Mouse (Mus musculus): ENCODE data around the gene Dctn5. TPM values are rescaled to one million over a fixed set of nuclear protein-coding genes. Genes with fewer than 3 reads are reported as not detected.
"Not testable (repeated sequence)": the region's sequence is repeated elsewhere in the genome, so short reads cannot be mapped to it uniquely, and the experiment has no call there.

Gene Dctn5
- 155 and 160 TPM in 2 replicates for polyA plus RNA-seq (2015; fragmentation: Nextera tagmentation; extraction: Ambion mirVana)

- Histone ChIP-seq H3K4me1 (peaks cover 23% of the 10 kb centered on the region), H3K4me2 (replicated peaks) (peak within 1 kb of the TSS; percentile 84), H3K36me3 (peaks cover 34% of the 10 kb centered on the region), H3K9me3 (no peaks in the 10 kb centered on the region), H3K9ac (replicated peaks) (peak within 1 kb of the TSS; percentile 88), H3K27me3 (no peaks in the 10 kb centered on the region), H3K27ac (replicated peaks) (peak within 1 kb of the TSS; percentile 73), H3K4me3 (peak within 1 kb of the TSS; percentile 89)
- peak; percentile 98 for ATAC-seq (replicated peaks)
- 0% methylated on average over 54 of the region's 54 CpGs for WGBS
These were observed at the start of gene Dctn5, which contains the start of gene Palb2 for GRCm38 (mm10) chr7:122132497-122133337. Gene Dctn5 (plus strand): TSS chr7:122133041. Gene Palb2 (minus strand): TSS chr7:122132985.

GRCm38 (mm10) chr7:122087195-122087982 lies 45.5 kb upstream of the Dctn5 start:
- H3K9ac ChIP-seq (replicated peaks), result no peak overlapping the region
- no peaks in the 10 kb centered on the region for H3K27me3 ChIP-seq
- WGBS, result 93% methylated on average over 11 of the region's 11 CpGs
- no peak for ATAC-seq (replicated peaks)
- no peak overlapping the region for H3K4me3 ChIP-seq
- peaks cover 71% of the 10 kb centered on the region for H3K36me3 ChIP-seq
- H3K4me2 ChIP-seq (replicated peaks), result no peak overlapping the region
- H3K27ac ChIP-seq (replicated peaks), result no peak overlapping the region
- no peaks in the 10 kb centered on the region for H3K9me3 ChIP-seq
- H3K4me1 ChIP-seq, result no peaks in the 10 kb centered on the region

- Histone ChIP-seq H3K9me3 (no peaks in the 10 kb centered on the region), H3K4me2 (replicated peaks) (no peak overlapping the region), H3K9ac (replicated peaks) (no peak overlapping the region), H3K27ac (replicated peaks) (no peak overlapping the region), H3K4me1 (peaks cover 6% of the 10 kb centered on the region), H3K36me3 (peaks cover 73% of the 10 kb centered on the region), H3K4me3 (no peak overlapping the region), H3K27me3 (no peaks in the 10 kb centered on the region)
- ATAC-seq (replicated peaks), result no peak
- WGBS, result 94% methylated on average over 2 of the region's 2 CpGs
These were observed 38.1 kb upstream of the Dctn5 start for GRCm38 (mm10) chr7:122094564-122095330.

- Histone ChIP-seq H3K4me2 (replicated peaks) (no peak overlapping the region), H3K4me1 (peaks cover 25% of the 10 kb centered on the region), H3K4me3 (no peak overlapping the region), H3K36me3 (peaks cover 43% of the 10 kb centered on the region), H3K9me3 (no peaks in the 10 kb centered on the region), H3K27me3 (no peaks in the 10 kb centered on the region), H3K27ac (replicated peaks) (no peak overlapping the region), H3K9ac (replicated peaks) (no peak overlapping the region)
- WGBS, result 96% methylated on average over 3 of the region's 3 CpGs
- no peak for ATAC-seq (replicated peaks)
These were observed 34.8 kb upstream of the Dctn5 start for GRCm38 (mm10) chr7:122098009-122098408.

GRCm38 (mm10) chr7:122099222-122099621 lies 33.6 kb upstream of the Dctn5 start:
- Histone ChIP-seq H3K9ac (replicated peaks) (no peak overlapping the region), H3K4me2 (replicated peaks) (no peak overlapping the region), H3K4me1 (peaks cover 25% of the 10 kb centered on the region), H3K4me3 (no peak overlapping the region), H3K27me3 (no peaks in the 10 kb centered on the region), H3K9me3 (no peaks in the 10 kb centered on the region), H3K36me3 (peaks cover 35% of the 10 kb centered on the region), H3K27ac (replicated peaks) (no peak overlapping the region)
- ATAC-seq (replicated peaks), result no peak
- 65% methylated on average over 4 of the region's 4 CpGs for WGBS

GRCm38 (mm10) chr7:122101014-122101746 lies 31.7 kb upstream of the Dctn5 start:
- peak overlapping the region; percentile 59; the same call in 1 of the 2 replicates for H3K27ac ChIP-seq (replicated peaks)
- H3K4me2 ChIP-seq (replicated peaks), result peak overlapping the region; percentile 56
- peak overlapping the region; percentile 85 for H3K9ac ChIP-seq (replicated peaks)
- not testable (repeated sequence) for H3K27me3 ChIP-seq, H3K9me3 ChIP-seq
- H3K36me3 ChIP-seq, result peaks cover 16% of the 10 kb centered on the region
- H3K4me3 ChIP-seq, result peak overlapping the region; percentile 65
- 6% methylated on average over 27 of the region's 28 CpGs for WGBS
- peaks cover 25% of the 10 kb centered on the region for H3K4me1 ChIP-seq
- peak; percentile 64 for ATAC-seq (replicated peaks)

- peak; percentile 99 for ATAC-seq (replicated peaks)
- whole genome bisulfite sequencing, result under 1% methylated on average over 43 of the region's 43 CpGs
These were observed 31.0 kb upstream of the Dctn5 start, which contains the start of gene Ndufab1 for GRCm38 (mm10) chr7:122101747-122102244. Gene Ndufab1 (minus strand): TSS chr7:122101886.

GRCm38 (mm10) chr7:122108206-122108605 lies 24.6 kb upstream of the Dctn5 start:
- H3K27me3 ChIP-seq, result no peaks in the 10 kb centered on the region
- H3K9me3 ChIP-seq, result no peaks in the 10 kb centered on the region
- no peaks in the 10 kb centered on the region for H3K4me1 ChIP-seq
- no peak overlapping the region for H3K27ac ChIP-seq (replicated peaks)
- H3K9ac ChIP-seq (replicated peaks), result no peak overlapping the region
- H3K4me3 ChIP-seq, result no peak overlapping the region
- peaks cover 10% of the 10 kb centered on the region for H3K36me3 ChIP-seq
- 97% methylated on average over 6 of the region's 6 CpGs for WGBS
- no peak for ATAC-seq (replicated peaks)
- H3K4me2 ChIP-seq (replicated peaks), result no peak overlapping the region

More at GRCm38 (mm10) chr7:122101747-122102244, 31.0 kb upstream of the Dctn5 start, which contains the start of gene Ndufab1:
- Histone ChIP-seq H3K9ac (replicated peaks) (peak within 1 kb of the TSS; percentile 85), H3K9me3 (no peaks in the 10 kb centered on the region), H3K36me3 (peaks cover 10% of the 10 kb centered on the region; the same call in 1 of the 2 replicates), H3K4me2 (replicated peaks) (peak within 1 kb of the TSS; percentile 56), H3K27me3 (no peaks in the 10 kb centered on the region), H3K4me3 (peak within 1 kb of the TSS; percentile 65), H3K27ac (replicated peaks) (peak within 1 kb of the TSS; percentile 59; the same call in 1 of the 2 replicates), H3K4me1 (peaks cover 25% of the 10 kb centered on the region)

GRCm38 (mm10) chr7:122123518-122123917 lies 9.3 kb upstream of the Dctn5 start:
- H3K27me3 ChIP-seq, result no peaks in the 10 kb centered on the region
- H3K36me3 ChIP-seq, result peaks cover 24% of the 10 kb centered on the region
- H3K4me3 ChIP-seq, result no peak overlapping the region
- H3K4me2 ChIP-seq (replicated peaks), result no peak overlapping the region
- H3K27ac ChIP-seq (replicated peaks), result no peak overlapping the region
- H3K9me3 ChIP-seq, result no peaks in the 10 kb centered on the region
- WGBS, result 90% methylated on average over 4 of the region's 4 CpGs
- H3K4me1 ChIP-seq, result no peaks in the 10 kb centered on the region
- no peak for ATAC-seq (replicated peaks)
- no peak overlapping the region for H3K9ac ChIP-seq (replicated peaks)

GRCm38 (mm10) chr7:122125636-122126035 lies 7.2 kb upstream of the Dctn5 start:
- H3K9me3 ChIP-seq, result no peaks in the 10 kb centered on the region
- H3K4me2 ChIP-seq (replicated peaks), result no peak overlapping the region
- no peak overlapping the region for H3K27ac ChIP-seq (replicated peaks)
- WGBS, result 77% methylated on average over 8 of the region's 8 CpGs
- H3K4me1 ChIP-seq, result no peaks in the 10 kb centered on the region
- no peak overlapping the region for H3K9ac ChIP-seq (replicated peaks)
- H3K36me3 ChIP-seq, result peaks cover 19% of the 10 kb centered on the region
- no peaks in the 10 kb centered on the region for H3K27me3 ChIP-seq
- H3K4me3 ChIP-seq, result no peak overlapping the region
- no peak for ATAC-seq (replicated peaks)

- no peaks in the 10 kb centered on the region for H3K27me3 ChIP-seq
- whole genome bisulfite sequencing, result 94% methylated on average over 11 of the region's 11 CpGs
- no peak overlapping the region for H3K27ac ChIP-seq (replicated peaks)
- no peak overlapping the region for H3K4me3 ChIP-seq
- H3K36me3 ChIP-seq, result peaks cover 15% of the 10 kb centered on the region
- ATAC-seq (replicated peaks), result no peak
- no peaks in the 10 kb centered on the region for H3K9me3 ChIP-seq
- H3K4me2 ChIP-seq (replicated peaks), result no peak overlapping the region
- H3K9ac ChIP-seq (replicated peaks), result no peak overlapping the region
- H3K4me1 ChIP-seq, result peaks cover 8% of the 10 kb centered on the region
These were observed 5.9 kb upstream of the Dctn5 start for GRCm38 (mm10) chr7:122126946-122127345.

All from forebrain, embryonic 15.5 days (tissue).